Mouse (Mus musculus) kidney, adult 2 months (tissue): ENCODE data around the gene Trim14. TPM values are rescaled to one million over a fixed set of nuclear protein-coding genes. Genes with fewer than 3 reads are reported as not detected.
"Not testable (repeated sequence)": the region's sequence is repeated elsewhere in the genome, so short reads cannot be mapped to it uniquely, and the experiment has no call there.

Experiments used
- DNase-seq: peaks from one replicate; pipeline ENCODE4 v3.0.0; 2021
- H3K27ac ChIP-seq: fragments of 200-500 bp; 2 replicates; pipeline ENCODE4 v1.5.1; 2012; ENCODE audit warnings: low read depth, low read length, control low read depth, inconsistent platforms; ENCODE audit not compliant: insufficient read depth
- H3K27me3 ChIP-seq: fragments of 200-500 bp; replicated peaks from 2 replicates; pipeline ENCODE4 v1.6.1; 2012; ENCODE audit warnings: mild to moderate bottlenecking, moderate library complexity, low read length, inconsistent platforms; ENCODE audit not compliant: control insufficient read depth, insufficient read depth
- H3K36me3 ChIP-seq: fragments of 200-500 bp; 2 replicates; pipeline ENCODE4 v1.6.1; 2012; ENCODE audit warnings: mild to moderate bottlenecking, moderate library complexity, low read length, inconsistent platforms; ENCODE audit not compliant: control insufficient read depth, insufficient read depth
- H3K4me1 ChIP-seq: fragments of 200-500 bp; 2 replicates; pipeline ENCODE4 v1.6.1; 2011; ENCODE audit warnings: low read length; ENCODE audit not compliant: control insufficient read depth, insufficient read depth
- H3K4me3 ChIP-seq: fragments of 200-500 bp; 2 replicates; pipeline ENCODE4 v1.5.1; 2011; ENCODE audit warnings: mild to moderate bottlenecking, low read depth, low read length, control low read depth; ENCODE audit not compliant: insufficient read depth
- CTCF ChIP-seq: fragments of 200-500 bp; conservative IDR thresholded peaks from 2 replicates; pipeline ENCODE4 v1.5.1; 2011; ENCODE audit warnings: low read depth, mild to moderate bottlenecking, control low read depth, low read length, moderate library complexity, mixed read lengths; ENCODE audit not compliant: insufficient read depth, insufficient read length
- POLR2A ChIP-seq: fragments of 200-500 bp; IDR thresholded peaks from one replicate; pipeline ENCODE4 v1.6.1; 2011; ENCODE audit warnings: low read depth, low read length, control low read depth
- WGBS: fragments of 180-500 bp; shearing (Covaris S2); methylation state at CpG from one replicate; pipeline ENCODE4 v1.1.7; 2018; 5-methylcytosine and 5-hydroxymethylcytosine counted together
- polyA plus RNA-seq: library from polyadenylated mRNA; depleted of rRNA; stranded (reverse); fragments of >200 nt; gene quantifications from 2 replicates; pipeline ENCODE4 v1.2.3, GENCODE M21; 2012; rRNA removed

The Trim14 gene
- polyA plus RNA-seq, result 2.3 and 2.6 TPM in 2 replicates

DNA sequence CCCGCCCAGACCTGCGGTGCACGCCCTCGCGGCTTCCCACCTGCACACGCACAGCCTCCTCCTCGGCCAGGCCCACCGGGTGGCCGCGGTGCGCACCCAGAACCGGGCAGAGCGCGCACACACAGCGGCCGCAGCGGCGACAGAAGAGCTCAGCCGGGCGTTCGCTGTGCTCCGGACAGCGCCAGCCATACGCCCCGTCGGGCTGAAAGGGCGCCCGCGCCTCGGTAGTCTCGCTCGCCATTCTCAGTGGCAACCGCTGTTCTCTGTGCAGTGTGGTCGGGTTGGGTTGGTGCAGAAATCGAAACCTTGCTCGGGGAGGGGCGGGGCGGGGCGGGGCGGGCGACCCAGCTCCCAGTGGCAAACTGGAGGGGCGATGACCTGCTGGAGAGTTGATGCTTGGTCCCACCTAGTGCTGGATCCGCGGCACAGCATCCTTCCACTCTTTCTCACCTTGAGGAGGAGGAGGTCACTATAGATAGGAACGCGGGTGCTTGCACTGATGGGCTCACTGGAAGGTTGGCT lies at the start of gene Trim14:
TSS of gene Trim14 (minus strand) at position 302 of the 522 bp plus-strand sequence.
- peak; percentile 40 for DNase-seq
- Histone ChIP-seq H3K36me3 (no peaks in the 10 kb centered on the region), H3K27me3 (no peaks in the 10 kb centered on the region), H3K4me3 (peak within 1 kb of the TSS; percentile 81), H3K27ac (0 out of 2 replicates have a peak within 1 kb of the TSS, but pooled peaks have one; percentile 14), H3K4me1 (no peaks in the 10 kb centered on the region)
- WGBS, result under 1% methylated on average over 46 of the region's 46 CpGs
- TF ChIP-seq POLR2A (no peak), CTCF (peak; percentile 59)

DNA sequence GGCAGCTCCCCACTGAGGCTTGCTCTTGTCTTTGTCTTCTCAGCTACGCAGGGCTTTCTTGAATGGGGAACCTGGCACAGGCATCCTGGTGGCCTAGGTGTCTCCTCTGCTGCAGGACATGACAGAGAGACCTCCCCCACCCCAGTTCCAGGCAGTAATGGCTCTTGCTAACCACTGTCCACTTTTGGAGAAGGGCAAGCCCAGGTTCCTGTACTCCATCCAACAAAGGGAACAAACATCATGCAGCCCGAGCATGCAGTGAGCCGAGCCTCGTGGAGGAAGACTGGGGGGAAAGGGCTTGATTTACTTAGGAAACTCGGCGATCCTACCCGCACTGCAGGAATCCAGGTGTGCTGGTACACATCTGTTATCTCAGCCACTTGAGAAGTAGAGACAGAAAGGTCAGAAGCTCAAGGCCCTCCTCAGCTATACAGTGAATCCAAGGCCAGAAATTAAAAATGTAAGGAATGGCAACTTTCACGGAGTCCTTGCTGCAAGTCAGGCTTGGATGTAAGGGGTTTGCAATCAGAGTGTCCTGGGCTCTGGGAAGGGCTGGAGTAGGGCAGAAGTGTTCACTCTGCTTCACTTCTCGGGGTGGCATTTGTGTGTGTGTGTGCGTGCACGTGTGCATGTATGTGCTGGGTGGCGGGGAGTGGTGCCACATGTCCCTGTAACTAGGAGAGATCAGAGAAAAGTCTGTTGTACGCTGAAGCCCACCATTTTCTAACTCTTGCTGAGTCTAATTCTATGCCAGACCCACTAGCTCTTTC lies 49.3 kb upstream of the Trim14 start:
- H3K27ac ChIP-seq, result no peak overlapping the region
- 70% methylated on average over 13 of the region's 13 CpGs for WGBS
- H3K4me1 ChIP-seq, result no peaks in the 10 kb centered on the region
- no peak for DNase-seq
- H3K36me3 ChIP-seq, result no peaks in the 10 kb centered on the region
- no peak overlapping the region for H3K4me3 ChIP-seq
- no peak for TF ChIP-seq POLR2A
- no peak for TF ChIP-seq CTCF
- no peaks in the 10 kb centered on the region for H3K27me3 ChIP-seq

DNA sequence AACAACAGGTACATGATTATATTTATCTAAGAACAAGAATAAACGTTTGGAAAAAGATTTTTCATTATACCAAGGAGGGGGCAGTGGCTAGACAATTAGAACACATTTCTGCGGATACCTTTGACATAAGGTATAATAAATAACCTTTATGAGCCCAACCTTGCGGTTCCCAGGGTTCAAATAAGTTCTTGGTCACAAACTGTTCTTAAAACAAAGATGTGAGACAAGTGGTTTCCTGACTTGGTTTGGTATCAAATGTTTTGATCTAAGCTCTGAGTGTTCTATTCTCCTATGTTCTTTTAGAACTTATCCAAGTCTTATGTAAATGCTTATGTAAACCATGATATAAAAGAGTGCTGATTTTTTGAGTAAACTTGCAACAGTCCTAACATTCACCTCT lies 48.6 kb upstream of the Trim14 start:
- H3K4me1 ChIP-seq, H3K27ac ChIP-seq, H3K36me3 ChIP-seq, H3K27me3 ChIP-seq, DNase-seq, H3K4me3 ChIP-seq: not testable (repeated sequence)
- 29% methylated on average over 3 of the region's 3 CpGs for WGBS

GRCm38 (mm10) chr4:46584084-46584483 lies 48.1 kb upstream of the Trim14 start:
- H3K4me1 ChIP-seq, H3K36me3 ChIP-seq, DNase-seq, H3K27ac ChIP-seq, H3K27me3 ChIP-seq, H3K4me3 ChIP-seq: not testable (repeated sequence)
- WGBS, result 89% methylated on average over 2 of the region's 6 CpGs

DNA sequence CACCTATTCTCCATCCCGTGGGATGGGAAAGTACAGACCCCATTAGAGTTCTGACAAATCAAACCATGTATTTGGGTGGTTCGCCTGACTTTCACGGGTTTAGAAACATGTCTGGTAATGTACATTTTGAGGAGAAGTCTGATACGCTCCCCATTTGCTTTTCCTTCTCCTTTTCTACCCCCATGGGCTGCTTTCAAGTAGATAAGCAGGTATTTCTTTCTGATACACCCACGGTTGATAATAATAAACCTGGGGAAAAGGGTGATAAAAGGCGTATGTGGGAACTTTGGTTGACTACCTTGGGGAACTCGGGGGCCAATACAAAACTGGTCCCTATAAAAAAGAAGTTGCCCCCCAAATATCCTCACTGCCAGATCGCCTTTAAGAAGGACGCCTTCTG lies 46.1 kb upstream of the Trim14 start:
- H3K27ac ChIP-seq, H3K36me3 ChIP-seq, DNase-seq, H3K4me1 ChIP-seq, H3K4me3 ChIP-seq, H3K27me3 ChIP-seq: not testable (repeated sequence)
- 88% methylated on average over 9 of the region's 9 CpGs for WGBS

DNA sequence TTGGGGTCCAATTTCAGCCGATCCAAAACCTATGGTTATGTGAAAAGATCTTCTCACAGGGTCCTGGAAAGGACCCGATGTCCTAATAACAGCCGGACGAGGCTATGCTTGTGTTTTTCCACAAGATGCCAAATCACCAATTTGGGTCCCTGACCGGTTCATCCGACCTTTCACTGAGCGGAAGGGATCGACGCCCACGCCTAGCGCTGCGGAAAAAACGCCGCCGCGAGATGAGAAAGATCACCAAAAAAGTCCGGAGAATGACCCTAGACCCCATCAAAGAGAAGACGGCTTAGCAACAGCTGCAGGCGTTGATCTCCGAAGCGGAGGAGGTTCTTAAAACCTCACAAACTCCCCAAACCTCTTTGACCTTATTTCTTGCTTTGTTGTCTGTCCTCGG lies 45.6 kb upstream of the Trim14 start:
- not testable (repeated sequence) for H3K27ac ChIP-seq, H3K27me3 ChIP-seq, H3K4me1 ChIP-seq, H3K4me3 ChIP-seq, DNase-seq, H3K36me3 ChIP-seq
- WGBS, result 92% methylated on average over 22 of the region's 22 CpGs

DNA sequence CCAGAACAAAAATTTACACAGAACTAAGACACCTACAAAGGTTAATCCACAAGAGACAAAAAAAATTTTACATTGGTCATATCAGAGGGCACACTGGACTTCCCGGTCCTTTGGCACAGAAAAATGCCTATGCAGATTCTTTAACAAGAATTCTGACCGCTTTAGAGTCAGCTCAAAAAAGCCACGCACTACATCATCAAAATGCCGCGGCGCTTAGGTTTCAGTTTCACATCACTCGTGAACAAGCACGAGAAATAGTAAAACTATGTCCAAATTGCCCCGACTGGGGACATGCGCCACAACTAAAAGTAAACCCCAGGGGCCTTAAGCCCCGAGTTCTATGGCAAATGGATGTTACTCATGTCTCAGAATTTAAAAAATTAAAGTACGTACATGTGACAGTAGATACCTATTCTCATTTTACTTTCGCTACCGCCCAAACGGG lies 44.9 kb upstream of the Trim14 start:
- 85% methylated on average over 15 of the region's 15 CpGs for WGBS
- not testable (repeated sequence) for H3K27me3 ChIP-seq, H3K36me3 ChIP-seq, H3K4me3 ChIP-seq, H3K27ac ChIP-seq, H3K4me1 ChIP-seq, DNase-seq

- DNase-seq, result not testable (repeated sequence)
- 92% methylated on average over 8 of the region's 8 CpGs for WGBS
Observed at GRCm38 (mm10) chr4:46578796-46579346, 42.9 kb upstream of the Trim14 start.

More at GRCm38 (mm10) chr4:46578796-46579346, 42.9 kb upstream of the Trim14 start:
- H3K27ac ChIP-seq, H3K27me3 ChIP-seq, H3K36me3 ChIP-seq, H3K4me1 ChIP-seq, H3K4me3 ChIP-seq: not testable (repeated sequence)
